Mouse (Mus musculus): ENCODE data around the gene Akna. TPM values are rescaled to one million over a fixed set of nuclear protein-coding genes. Genes with fewer than 3 reads are reported as not detected.

Gene Akna
- polyA plus RNA-seq, 1 experiment from 2014 or later = 21.0 TPM

DNA sequence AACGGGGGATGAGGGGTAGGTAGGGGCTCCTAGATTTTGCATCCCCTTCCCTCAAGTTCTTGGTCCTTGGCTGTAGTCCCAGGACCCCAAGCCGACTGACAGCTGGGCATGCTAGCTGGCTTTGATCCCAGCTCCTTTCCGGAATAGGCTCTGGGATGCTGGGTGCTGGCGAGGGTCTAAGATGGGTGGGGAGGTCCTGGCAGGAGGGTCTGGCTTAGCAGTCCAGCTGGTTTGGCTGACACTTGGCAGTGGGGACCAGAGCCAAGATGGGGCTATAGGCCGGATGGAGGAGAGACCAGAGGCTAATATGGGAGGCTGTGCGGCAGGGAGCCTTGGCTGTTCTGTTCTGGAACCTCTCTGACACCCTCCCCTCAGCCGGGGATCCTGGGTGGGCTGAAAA lies 5.1 kb upstream of the Akna start:
- ATAC-seq (replicated peaks; ENCODE audit: low FRiP score) = no peak
- H3K4me3 ChIP-seq (ENCODE audit: low read depth, low read length) = peak overlapping the region; percentile 61; the same call in 1 of the 2 replicates
- H3K4me2 ChIP-seq (ENCODE audit: low read depth, low read length, severe bottlenecking) = peak overlapping the region; percentile 85; the same call in 1 of the 2 replicates
- no peak for DNase-seq (ENCODE audit: low spot score)
- no peak overlapping the region; the same call in 1 of the 2 replicates for H3K9ac ChIP-seq (ENCODE audit: low read length)
- no peaks in the 10 kb centered on the region for H3K9me3 ChIP-seq (ENCODE audit: control insufficient read depth, low read length)
- H3K36me3 ChIP-seq (ENCODE audit: control insufficient read depth, insufficient read depth, low read length) = no peaks in the 10 kb centered on the region
- H3K27me3 ChIP-seq (ENCODE audit: control insufficient read depth, insufficient read depth, low read length) = no peaks in the 10 kb centered on the region
- H3K27ac ChIP-seq (ENCODE audit: low read depth, low read length) = no peak overlapping the region
- 66% methylated on average over 7 of the region's 7 CpGs for whole genome bisulfite sequencing
- H3K4me1 ChIP-seq (replicated peaks; ENCODE audit: control insufficient read depth, insufficient read depth, low read length) = peaks cover 19% of the 10 kb centered on the region

DNA sequence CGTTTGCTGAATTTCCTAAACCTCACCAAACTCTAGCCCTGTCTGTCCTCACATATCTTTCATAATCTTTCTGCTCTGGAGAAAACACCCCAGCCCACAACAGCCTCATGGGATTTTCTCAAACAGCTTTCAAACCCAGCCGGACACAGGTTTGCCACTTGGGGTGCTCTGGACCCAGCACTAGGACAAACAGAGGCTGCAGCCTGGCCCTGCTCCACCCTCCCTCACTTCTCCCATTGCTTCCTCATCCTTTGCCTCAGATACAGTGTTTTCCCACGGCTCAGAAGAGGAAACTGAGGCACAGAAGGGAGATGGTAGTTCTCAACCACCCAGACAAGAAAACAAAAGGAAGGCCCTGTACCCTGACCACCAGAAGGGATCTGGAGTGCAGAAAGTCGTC lies 2.5 kb upstream of the Akna start:
- ATAC-seq (replicated peaks; ENCODE audit: low FRiP score) (no peak), DNase-seq (ENCODE audit: low spot score) (no peak)
- 63% methylated on average over 4 of the region's 4 CpGs for WGBS
- H3K36me3 ChIP-seq (ENCODE audit: control insufficient read depth, insufficient read depth, low read length) = no peaks in the 10 kb centered on the region
- H3K27me3 ChIP-seq (ENCODE audit: control insufficient read depth, insufficient read depth, low read length) = no peaks in the 10 kb centered on the region
- no peak overlapping the region for H3K4me3 ChIP-seq (ENCODE audit: low read depth, low read length)
- H3K9ac ChIP-seq (ENCODE audit: low read length) = no peak overlapping the region
- H3K4me2 ChIP-seq (ENCODE audit: low read depth, low read length, severe bottlenecking) = no peak overlapping the region
- no peak overlapping the region; the same call in 1 of the 2 replicates for H3K27ac ChIP-seq (ENCODE audit: low read depth, low read length)
- H3K4me1 ChIP-seq (replicated peaks; ENCODE audit: control insufficient read depth, insufficient read depth, low read length) = peaks cover 22% of the 10 kb centered on the region
- no peaks in the 10 kb centered on the region for H3K9me3 ChIP-seq (ENCODE audit: control insufficient read depth, low read length)

DNA sequence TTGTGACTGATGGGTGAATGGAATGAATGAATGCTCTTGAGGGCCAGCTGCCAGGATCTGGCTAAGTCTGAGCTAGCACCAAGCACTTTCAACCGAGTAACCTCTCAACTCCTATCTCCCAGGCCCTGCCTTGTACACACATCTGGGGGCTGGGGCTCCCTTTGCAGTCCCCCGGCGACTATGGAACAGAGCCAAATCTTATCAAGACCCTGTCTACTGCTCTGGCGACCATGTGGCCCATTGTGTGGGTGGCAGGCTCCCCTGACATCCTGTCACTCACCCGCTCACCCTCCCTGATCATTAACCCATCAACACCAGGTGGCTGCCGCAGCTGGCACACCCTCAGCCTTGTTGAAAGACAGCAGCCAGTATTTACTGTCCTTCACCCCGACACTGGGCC lies 1.9 kb upstream of the Akna start:
- no peak overlapping the region for H3K4me2 ChIP-seq (ENCODE audit: low read depth, low read length, severe bottlenecking)

DNA sequence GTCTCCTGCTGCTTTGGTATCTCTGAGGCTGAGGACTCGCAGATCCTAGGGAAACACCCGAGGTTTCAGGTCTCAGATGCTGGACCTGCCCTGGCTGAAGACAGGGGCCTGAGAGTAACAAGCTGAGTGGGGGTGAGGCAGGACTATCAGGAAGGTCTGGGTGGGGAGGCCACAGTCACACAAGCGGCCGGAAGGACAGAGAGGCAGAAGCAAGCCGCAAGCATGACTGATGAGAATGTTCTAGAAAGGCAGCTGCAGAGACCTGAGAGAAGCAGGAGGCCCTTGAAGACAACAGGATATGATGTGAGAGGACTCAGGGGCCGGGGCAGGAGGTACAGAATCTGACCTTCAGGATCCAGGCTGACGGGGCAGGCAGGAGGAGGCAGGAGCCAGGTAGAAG lies 1.1 kb upstream of the Akna start:
- 82% methylated on average over 7 of the region's 7 CpGs for WGBS
- Histone ChIP-seq H3K9ac (ENCODE audit: low read length) (no peak overlapping the region), H3K4me1 (replicated peaks; ENCODE audit: control insufficient read depth, insufficient read depth, low read length) (peaks cover 20% of the 10 kb centered on the region)

More for the DNA sequence above, 1.9 kb upstream of the Akna start:
- 42% methylated on average over 7 of the region's 7 CpGs for WGBS
- H3K4me3 ChIP-seq (ENCODE audit: low read depth, low read length) = no peak overlapping the region
- H3K9me3 ChIP-seq (ENCODE audit: control insufficient read depth, low read length) = no peaks in the 10 kb centered on the region
- H3K27me3 ChIP-seq (ENCODE audit: control insufficient read depth, insufficient read depth, low read length) = no peaks in the 10 kb centered on the region
- H3K27ac ChIP-seq (ENCODE audit: low read depth, low read length) = peak overlapping the region; percentile 2; the same call in 1 of the 2 replicates
- H3K36me3 ChIP-seq (ENCODE audit: control insufficient read depth, insufficient read depth, low read length) = no peaks in the 10 kb centered on the region
- ATAC-seq (replicated peaks; ENCODE audit: low FRiP score) (0 out of 2 replicates have a peak, but pooled peaks have one; percentile 4), DNase-seq (ENCODE audit: low spot score) (peak; percentile 60)
- 0 out of 2 replicates have a peak overlapping the region, but pooled peaks have one; percentile 16 for H3K9ac ChIP-seq (ENCODE audit: low read length)
- peaks cover 22% of the 10 kb centered on the region for H3K4me1 ChIP-seq (replicated peaks; ENCODE audit: control insufficient read depth, insufficient read depth, low read length)

DNA sequence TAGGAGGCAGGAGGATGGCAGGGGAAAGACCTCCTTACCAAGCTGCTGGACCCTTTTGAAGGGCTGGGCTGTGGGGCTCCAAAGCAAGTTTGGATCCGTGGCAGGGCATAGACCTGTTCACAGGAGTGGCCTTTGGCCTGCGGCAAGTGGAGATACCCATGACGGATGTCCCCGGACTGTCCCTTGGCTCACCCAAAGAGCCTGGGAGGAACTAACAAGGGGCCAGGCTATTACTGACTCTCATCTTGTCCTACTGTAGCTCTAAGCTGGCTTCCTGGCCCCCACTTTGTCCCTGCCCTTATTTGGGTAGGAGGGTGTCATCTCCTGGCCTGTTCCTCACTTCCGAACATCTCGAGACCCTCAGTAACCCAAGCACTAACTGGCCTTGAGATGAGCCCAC lies 596 bp downstream of the Akna start:
- Histone ChIP-seq H3K27me3 (ENCODE audit: control insufficient read depth, insufficient read depth, low read length) (no peaks in the 10 kb centered on the region), H3K9me3 (ENCODE audit: control insufficient read depth, low read length) (no peaks in the 10 kb centered on the region), H3K36me3 (ENCODE audit: control insufficient read depth, insufficient read depth, low read length) (no peaks in the 10 kb centered on the region), H3K4me1 (replicated peaks; ENCODE audit: control insufficient read depth, insufficient read depth, low read length) (peaks cover 9% of the 10 kb centered on the region; the same call in 1 of the 2 replicates), H3K9ac (ENCODE audit: low read length) (peak overlapping the region; percentile 60), H3K27ac (ENCODE audit: low read depth, low read length) (peak overlapping the region; percentile 80), H3K4me3 (ENCODE audit: low read depth, low read length) (peak overlapping the region; percentile 20), H3K4me2 (ENCODE audit: low read depth, low read length, severe bottlenecking) (peak overlapping the region; percentile 51)
- ATAC-seq (replicated peaks; ENCODE audit: low FRiP score) (no peak), DNase-seq (ENCODE audit: low spot score) (no peak)
- 81% methylated on average over 6 of the region's 6 CpGs for WGBS

More for the DNA sequence above, 1.1 kb upstream of the Akna start:
- DNase-seq (ENCODE audit: low spot score) (peak; percentile 47), ATAC-seq (replicated peaks; ENCODE audit: low FRiP score) (no peak)
- H3K4me2 ChIP-seq (ENCODE audit: low read depth, low read length, severe bottlenecking) = no peak overlapping the region
- no peaks in the 10 kb centered on the region for H3K27me3 ChIP-seq (ENCODE audit: control insufficient read depth, insufficient read depth, low read length)
- no peaks in the 10 kb centered on the region for H3K9me3 ChIP-seq (ENCODE audit: control insufficient read depth, low read length)
- H3K4me3 ChIP-seq (ENCODE audit: low read depth, low read length) = no peak overlapping the region
- no peaks in the 10 kb centered on the region for H3K36me3 ChIP-seq (ENCODE audit: control insufficient read depth, insufficient read depth, low read length)
- no peak overlapping the region for H3K27ac ChIP-seq (ENCODE audit: low read depth, low read length)

DNA sequence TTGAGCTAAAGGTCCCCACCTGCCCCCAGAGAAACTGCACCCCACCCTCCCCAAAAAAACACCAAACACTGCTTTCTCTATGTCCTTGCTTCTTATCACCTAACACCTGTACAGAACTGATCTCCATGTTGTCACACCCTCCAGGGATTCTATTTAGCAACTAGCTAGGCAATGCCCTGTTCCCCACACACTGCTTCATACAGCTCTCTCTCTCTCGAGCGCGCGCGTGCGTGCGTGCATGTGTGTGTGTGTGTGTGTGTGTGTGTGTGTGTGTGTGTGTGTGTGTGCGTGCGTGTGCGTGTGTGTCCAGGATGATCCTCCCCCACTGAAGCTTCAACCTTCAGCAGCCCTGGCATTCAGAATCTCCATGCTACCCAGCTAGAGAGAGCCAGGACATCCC lies 1.1 kb downstream of the Akna start:
- DNase-seq (ENCODE audit: low spot score) (no peak), ATAC-seq (replicated peaks; ENCODE audit: low FRiP score) (no peak)
- no peaks in the 10 kb centered on the region for H3K36me3 ChIP-seq (ENCODE audit: control insufficient read depth, insufficient read depth, low read length)
- no peaks in the 10 kb centered on the region for H3K9me3 ChIP-seq (ENCODE audit: control insufficient read depth, low read length)
- 91% methylated on average over 9 of the region's 10 CpGs for WGBS
- peaks cover 9% of the 10 kb centered on the region; the same call in 1 of the 2 replicates for H3K4me1 ChIP-seq (replicated peaks; ENCODE audit: control insufficient read depth, insufficient read depth, low read length)
- H3K27ac ChIP-seq (ENCODE audit: low read depth, low read length) = no peak overlapping the region
- peak overlapping the region; percentile 20; the same call in 1 of the 2 replicates for H3K4me3 ChIP-seq (ENCODE audit: low read depth, low read length)
- no peaks in the 10 kb centered on the region for H3K27me3 ChIP-seq (ENCODE audit: control insufficient read depth, insufficient read depth, low read length)
- no peak overlapping the region for H3K9ac ChIP-seq (ENCODE audit: low read length)
- no peak overlapping the region for H3K4me2 ChIP-seq (ENCODE audit: low read depth, low read length, severe bottlenecking)

DNA sequence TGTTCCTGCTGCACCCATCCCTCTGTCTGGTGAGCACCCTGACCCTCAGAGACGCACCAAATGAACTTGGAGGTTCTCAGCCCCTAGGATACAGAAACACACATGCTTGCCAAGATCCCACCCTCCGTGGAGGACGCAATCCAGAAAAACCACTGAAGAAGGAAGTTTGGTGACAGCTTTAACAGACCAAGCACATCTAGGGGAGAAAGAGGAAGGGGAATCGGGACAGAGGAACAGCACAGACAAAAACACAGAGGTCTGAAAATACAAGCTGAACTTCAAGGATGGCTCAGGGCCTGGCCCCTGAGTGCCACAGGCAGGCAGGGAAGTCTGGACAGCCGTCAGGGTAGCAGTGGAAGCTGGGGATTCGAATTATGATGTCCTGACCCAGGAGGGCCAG lies 1.5 kb downstream of the Akna start:
- 83% methylated on average over 6 of the region's 6 CpGs for whole genome bisulfite sequencing
- ATAC-seq (replicated peaks; ENCODE audit: low FRiP score) (no peak), DNase-seq (ENCODE audit: low spot score) (no peak)
- Histone ChIP-seq H3K27me3 (ENCODE audit: control insufficient read depth, insufficient read depth, low read length) (no peaks in the 10 kb centered on the region), H3K4me2 (ENCODE audit: low read depth, low read length, severe bottlenecking) (no peak overlapping the region), H3K9ac (ENCODE audit: low read length) (no peak overlapping the region), H3K27ac (ENCODE audit: low read depth, low read length) (no peak overlapping the region), H3K4me1 (replicated peaks; ENCODE audit: control insufficient read depth, insufficient read depth, low read length) (peaks cover 9% of the 10 kb centered on the region; the same call in 1 of the 2 replicates), H3K36me3 (ENCODE audit: control insufficient read depth, insufficient read depth, low read length) (no peaks in the 10 kb centered on the region), H3K9me3 (ENCODE audit: control insufficient read depth, low read length) (no peaks in the 10 kb centered on the region), H3K4me3 (ENCODE audit: low read depth, low read length) (no peak overlapping the region)

DNA sequence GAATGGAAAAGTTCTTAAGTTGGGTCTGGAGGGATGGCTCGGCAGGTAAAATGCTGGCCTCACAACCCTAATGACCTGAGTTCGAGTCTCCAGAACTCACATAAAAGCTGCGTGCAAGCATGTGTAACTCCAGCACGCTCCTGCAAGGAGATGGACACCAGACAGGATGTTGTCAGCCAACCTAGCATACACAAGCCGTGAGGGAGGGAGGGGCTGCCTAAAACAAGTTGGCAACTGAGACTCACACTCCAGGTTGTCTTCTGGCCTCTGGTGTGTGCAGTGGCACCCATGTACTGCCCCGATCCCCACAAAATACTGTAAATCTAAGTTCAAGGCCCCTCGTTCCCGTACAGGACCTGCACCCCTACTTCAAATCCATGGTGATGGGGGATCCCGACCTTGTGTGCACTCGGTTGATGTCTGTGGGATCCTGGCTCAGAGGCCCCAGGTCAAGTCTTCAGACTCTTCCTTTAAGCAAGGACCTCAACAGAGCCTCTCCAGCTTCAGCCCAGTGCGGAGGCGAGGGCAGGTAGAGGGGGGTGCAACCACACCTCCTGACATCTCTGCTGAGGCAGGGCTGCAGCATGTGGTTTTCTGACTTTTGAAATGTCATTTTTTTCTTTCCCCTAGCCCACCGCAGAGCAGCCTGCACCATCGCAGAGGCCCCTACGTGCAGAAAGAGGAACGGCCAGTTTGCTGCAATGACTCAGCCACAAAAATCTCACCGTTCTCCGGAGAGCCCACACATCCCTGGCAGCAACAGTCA lies 2.4 kb downstream of the Akna start:
- no peak overlapping the region for H3K4me2 ChIP-seq (ENCODE audit: low read depth, low read length, severe bottlenecking)
- H3K4me3 ChIP-seq (ENCODE audit: low read depth, low read length) = no peak overlapping the region
- no peaks in the 10 kb centered on the region for H3K36me3 ChIP-seq (ENCODE audit: control insufficient read depth, insufficient read depth, low read length)
- 93% methylated on average over 18 of the region's 18 CpGs for WGBS
- no peak for ATAC-seq (replicated peaks; ENCODE audit: low FRiP score)
- H3K9ac ChIP-seq (ENCODE audit: low read length) = no peak overlapping the region
- no peak for DNase-seq (ENCODE audit: low spot score)
- no peaks in the 10 kb centered on the region for H3K27me3 ChIP-seq (ENCODE audit: control insufficient read depth, insufficient read depth, low read length)
- H3K4me1 ChIP-seq (replicated peaks; ENCODE audit: control insufficient read depth, insufficient read depth, low read length) = peaks cover 9% of the 10 kb centered on the region; the same call in 1 of the 2 replicates
- no peak overlapping the region for H3K27ac ChIP-seq (ENCODE audit: low read depth, low read length)
- no peaks in the 10 kb centered on the region for H3K9me3 ChIP-seq (ENCODE audit: control insufficient read depth, low read length)

Measured in forebrain, embryonic 11.5 days (tissue).